Mouse (Mus musculus) heart, embryonic 13.5 days (tissue): ENCODE data around the gene Runx1. TPM values are rescaled to one million over a fixed set of nuclear protein-coding genes. Genes with fewer than 3 reads are reported as not detected.

Source experiments
- ATAC-seq: fragments of 200-750 bp; cut with Nextera tagmentation; 2 replicates; pipeline ENCODE4 v1.8.0; 2017; ENCODE audit warnings: moderate TSS enrichment; ENCODE audit not compliant: insufficient number of reproducible peaks, low FRiP score, low TSS enrichment; ENCODE audit errors: extremely low read depth
- H3K27ac ChIP-seq: fragments of 300-500 bp; sonication (generic); replicated peaks from 2 replicates; pipeline ENCODE4 v1.5.1; 2015; ENCODE audit warnings: moderate library complexity, mild to moderate bottlenecking, inconsistent platforms
- H3K27me3 ChIP-seq: fragments of 300-500 bp; sonication (generic); replicated peaks from 2 replicates; pipeline ENCODE4 v1.6.1; 2015; ENCODE audit warnings: mild to moderate bottlenecking, inconsistent platforms
- H3K36me3 ChIP-seq: fragments of 300-500 bp; sonication (generic); 2 replicates; pipeline ENCODE4 v1.6.1; 2015; ENCODE audit warnings: mild to moderate bottlenecking, inconsistent platforms
- H3K4me1 ChIP-seq: fragments of 300-500 bp; sonication (generic); 2 replicates; pipeline ENCODE4 v1.6.1; 2015; ENCODE audit warnings: inconsistent platforms
- H3K4me2 ChIP-seq: fragments of 300-500 bp; sonication (generic); 2 replicates; pipeline ENCODE4 v1.6.1; 2015; ENCODE audit warnings: inconsistent platforms, mild to moderate bottlenecking, moderate library complexity
- H3K4me3 ChIP-seq: fragments of 300-500 bp; sonication (generic); 2 replicates; pipeline ENCODE4 v1.5.1; 2015; ENCODE audit warnings: moderate library complexity, mild to moderate bottlenecking, inconsistent platforms
- H3K9ac ChIP-seq: fragments of 300-500 bp; sonication (generic); 2 replicates; pipeline ENCODE4 v1.6.1; 2015; ENCODE audit warnings: inconsistent platforms, mild to moderate bottlenecking, moderate library complexity
- H3K9me3 ChIP-seq: fragments of 300-500 bp; sonication (generic); 2 replicates; pipeline ENCODE4 v1.6.1; 2016; ENCODE audit warnings: inconsistent platforms
- WGBS: fragments of 180-500 bp; shearing (Covaris S2); methylation state at CpG from one replicate; pipeline ENCODE4 v1.1.7; 2015; ENCODE audit warnings: mixed read lengths; 5-methylcytosine and 5-hydroxymethylcytosine counted together
- polyA plus RNA-seq: library from polyadenylated mRNA; unstranded; fragments of >200 nt; fragmentation: Nextera tagmentation; extraction: Ambion mirVana; gene quantifications from 2 replicates; pipeline ENCODE4 v1.2.1, GENCODE M21; 2015

The Runx1 gene
- polyA plus RNA-seq, 1 experiment from 2014 or later = 1.1 TPM

GRCm38 (mm10) chr16:92767862-92768261 lies 58.1 kb downstream of the Runx1 start:
- no peak for ATAC-seq
- Histone ChIP-seq H3K27me3 (peaks cover 22% of the 10 kb centered on the region), H3K4me2 (no peak overlapping the region), H3K4me3 (no peak overlapping the region), H3K36me3 (no peaks in the 10 kb centered on the region), H3K4me1 (no peaks in the 10 kb centered on the region; the same call in 1 of the 2 replicates), H3K27ac (no peak overlapping the region), H3K9ac (no peak overlapping the region), H3K9me3 (no peaks in the 10 kb centered on the region)
- WGBS = 82% methylated on average over 4 of the region's 4 CpGs

- 87% methylated on average over 7 of the region's 7 CpGs for WGBS
These were observed 58.5 kb downstream of the Runx1 start for GRCm38 (mm10) chr16:92767423-92767822.

DNA sequence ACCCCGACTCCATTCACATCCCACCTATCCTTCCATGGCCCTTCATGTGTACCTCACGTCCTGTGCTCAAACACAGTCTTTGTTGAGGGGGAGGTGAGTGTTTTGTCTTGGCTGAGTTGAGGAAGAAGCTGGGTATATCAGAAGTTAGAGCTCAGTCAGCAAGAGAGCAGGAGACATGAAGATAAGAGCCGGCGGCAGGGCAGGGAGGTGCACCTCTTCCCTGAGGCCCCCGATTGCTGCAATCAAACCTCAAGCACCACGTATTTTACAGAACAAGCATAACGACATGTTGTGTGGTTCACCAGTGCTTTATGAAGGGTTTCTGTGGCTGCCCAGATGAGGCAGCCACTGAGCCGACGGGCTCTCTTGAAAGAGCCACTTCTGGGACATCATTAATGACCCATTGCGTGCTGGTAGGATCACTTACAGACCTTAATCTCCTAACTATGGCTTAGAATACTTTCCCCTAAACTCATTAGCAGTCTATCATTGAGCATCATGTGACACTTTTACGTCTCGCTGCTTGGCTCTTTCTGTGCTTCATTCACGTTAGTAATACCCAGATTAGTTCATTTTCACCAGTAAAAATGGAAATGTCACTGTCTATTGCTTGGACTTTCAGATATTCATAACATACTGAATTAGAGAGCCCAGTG lies 61.1 kb downstream of the Runx1 start:
- H3K9me3 ChIP-seq = no peaks in the 10 kb centered on the region
- peaks cover 18% of the 10 kb centered on the region for H3K4me1 ChIP-seq
- ATAC-seq = no peak
- H3K4me2 ChIP-seq = no peak overlapping the region
- H3K36me3 ChIP-seq = no peaks in the 10 kb centered on the region
- no peak overlapping the region for H3K9ac ChIP-seq
- WGBS = 59% methylated on average over 13 of the region's 13 CpGs
- no peak overlapping the region for H3K27ac ChIP-seq
- H3K4me3 ChIP-seq = no peak overlapping the region
- peaks cover 23% of the 10 kb centered on the region for H3K27me3 ChIP-seq

More at GRCm38 (mm10) chr16:92767423-92767822, 58.5 kb downstream of the Runx1 start:
- H3K27me3 ChIP-seq = peaks cover 24% of the 10 kb centered on the region
- peaks cover 3% of the 10 kb centered on the region for H3K4me1 ChIP-seq
- H3K36me3 ChIP-seq = no peaks in the 10 kb centered on the region
- no peak overlapping the region for H3K4me3 ChIP-seq
- H3K27ac ChIP-seq = no peak overlapping the region
- no peak overlapping the region for H3K9ac ChIP-seq
- no peaks in the 10 kb centered on the region for H3K9me3 ChIP-seq
- ATAC-seq = no peak
- H3K4me2 ChIP-seq = no peak overlapping the region

DNA sequence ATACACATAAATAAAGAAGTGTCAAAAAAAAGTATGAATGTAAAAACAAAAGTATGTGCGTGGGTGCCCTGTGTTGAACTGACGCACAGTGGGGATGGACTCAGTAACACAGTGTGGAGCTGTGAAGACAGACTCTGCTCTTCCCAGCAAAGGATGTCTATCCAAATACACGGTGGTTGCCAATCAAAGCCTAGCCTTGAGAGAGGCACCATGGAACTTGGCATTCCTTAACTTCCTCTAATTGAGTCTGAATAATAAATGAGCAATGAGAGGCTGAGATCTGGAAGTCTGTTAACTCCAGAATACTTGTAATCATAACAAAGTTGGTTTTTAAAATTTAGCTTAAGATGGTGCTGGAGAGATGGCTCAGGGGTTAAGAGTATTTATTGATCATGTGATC lies 62.3 kb downstream of the Runx1 start:
- Histone ChIP-seq H3K9ac (no peak overlapping the region), H3K4me3 (no peak overlapping the region), H3K27ac (no peak overlapping the region), H3K4me1 (peaks cover 18% of the 10 kb centered on the region), H3K9me3 (no peaks in the 10 kb centered on the region), H3K36me3 (no peaks in the 10 kb centered on the region), H3K4me2 (no peak overlapping the region), H3K27me3 (peaks cover 34% of the 10 kb centered on the region)
- ATAC-seq = no peak
- 85% methylated on average over 3 of the region's 3 CpGs for WGBS

DNA sequence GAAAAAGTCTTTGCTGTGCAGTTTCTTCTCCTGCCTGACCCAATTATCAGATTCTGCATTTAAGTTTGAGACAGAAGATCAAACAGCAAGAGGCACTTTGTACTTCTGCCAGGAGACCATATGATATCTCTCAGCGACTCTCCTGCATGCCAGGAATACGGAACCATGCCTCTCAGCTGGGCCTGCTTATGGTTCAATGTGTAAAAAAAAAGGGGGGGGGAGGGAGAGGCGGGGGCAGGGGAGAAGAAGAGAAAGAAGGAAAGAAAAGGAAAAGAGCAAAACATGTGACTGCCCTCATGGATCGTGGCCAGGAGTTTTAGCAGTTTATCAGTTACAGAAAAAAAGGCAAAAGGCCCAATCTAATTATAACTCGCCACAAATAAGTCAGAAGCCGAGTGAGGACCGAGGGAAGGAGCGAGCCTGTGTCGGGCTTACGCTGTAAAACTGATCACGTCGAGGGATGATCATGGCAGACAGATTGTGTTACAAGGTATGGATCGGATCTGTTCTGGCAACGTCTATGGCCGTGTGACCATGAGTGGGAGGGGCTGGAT lies 63.9 kb downstream of the Runx1 start:
- peak overlapping the region; percentile 20 for H3K9ac ChIP-seq
- H3K4me3 ChIP-seq = peak overlapping the region; percentile 26
- WGBS = 27% methylated on average over 15 of the region's 15 CpGs
- H3K9me3 ChIP-seq = no peaks in the 10 kb centered on the region
- no peak overlapping the region for H3K27ac ChIP-seq
- no peak for ATAC-seq
- peaks cover 18% of the 10 kb centered on the region for H3K4me1 ChIP-seq
- H3K4me2 ChIP-seq = peak overlapping the region; percentile 58
- no peaks in the 10 kb centered on the region for H3K36me3 ChIP-seq
- H3K27me3 ChIP-seq = peaks cover 35% of the 10 kb centered on the region

DNA sequence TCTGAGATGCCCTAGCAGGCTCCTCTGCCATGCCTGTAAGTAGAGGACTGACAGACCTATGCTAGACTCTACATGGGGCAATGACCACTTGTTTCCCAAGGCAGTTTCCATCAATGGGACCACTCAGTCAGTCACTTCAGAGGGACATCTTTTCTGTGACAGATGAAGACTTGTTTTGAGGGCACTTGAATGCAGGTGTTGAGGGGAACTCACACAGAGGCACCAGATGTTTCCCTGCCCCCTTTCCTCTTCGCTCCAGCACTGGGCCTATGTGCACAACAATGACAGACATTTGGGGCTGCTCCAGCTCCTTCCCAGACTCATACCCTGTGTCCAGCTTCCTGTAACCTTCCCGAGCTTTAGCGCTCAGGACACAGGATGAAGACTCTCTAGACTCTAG lies 65.9 kb downstream of the Runx1 start:
- Histone ChIP-seq H3K27me3 (peaks cover 31% of the 10 kb centered on the region), H3K27ac (no peak overlapping the region), H3K9ac (no peak overlapping the region), H3K36me3 (no peaks in the 10 kb centered on the region), H3K4me2 (no peak overlapping the region), H3K4me1 (peaks cover 18% of the 10 kb centered on the region), H3K9me3 (no peaks in the 10 kb centered on the region), H3K4me3 (no peak overlapping the region)
- WGBS = 87% methylated on average over 3 of the region's 3 CpGs
- no peak for ATAC-seq

DNA sequence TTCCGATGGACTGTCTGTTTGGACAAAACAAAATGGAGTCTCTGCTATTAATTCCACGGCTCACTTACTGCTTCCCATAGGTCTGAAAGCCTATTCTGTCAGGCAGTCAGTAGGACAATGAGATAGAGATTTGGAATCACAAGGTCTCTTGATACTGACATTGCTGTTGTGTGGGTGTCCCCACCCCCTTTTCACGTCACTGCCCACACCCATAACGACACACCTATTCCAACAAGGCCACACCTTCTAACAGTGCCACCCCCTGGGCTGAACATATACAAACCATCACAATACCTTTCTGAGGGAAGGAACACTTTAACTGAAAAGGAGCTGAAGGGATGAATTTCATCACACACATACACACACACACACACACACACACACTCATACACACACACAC lies 68.4 kb downstream of the Runx1 start:
- no peak overlapping the region for H3K4me2 ChIP-seq
- no peaks in the 10 kb centered on the region for H3K9me3 ChIP-seq
- no peak overlapping the region for H3K4me3 ChIP-seq
- ATAC-seq = no peak
- no peaks in the 10 kb centered on the region for H3K36me3 ChIP-seq
- WGBS = 75% methylated on average over 4 of the region's 4 CpGs
- H3K27ac ChIP-seq = no peak overlapping the region
- H3K27me3 ChIP-seq = peaks cover 27% of the 10 kb centered on the region
- peaks cover 16% of the 10 kb centered on the region for H3K4me1 ChIP-seq
- H3K9ac ChIP-seq = no peak overlapping the region

- H3K4me1 ChIP-seq = no peaks in the 10 kb centered on the region
- H3K4me2 ChIP-seq = no peak overlapping the region
- no peak for ATAC-seq
- no peaks in the 10 kb centered on the region for H3K36me3 ChIP-seq
- H3K9me3 ChIP-seq = no peaks in the 10 kb centered on the region
- peaks cover 29% of the 10 kb centered on the region for H3K27me3 ChIP-seq
- no peak overlapping the region for H3K9ac ChIP-seq
- no peak overlapping the region for H3K4me3 ChIP-seq
- 86% methylated on average over 3 of the region's 3 CpGs for WGBS
- H3K27ac ChIP-seq = no peak overlapping the region
These were observed 72.0 kb downstream of the Runx1 start for GRCm38 (mm10) chr16:92753944-92754343.

DNA sequence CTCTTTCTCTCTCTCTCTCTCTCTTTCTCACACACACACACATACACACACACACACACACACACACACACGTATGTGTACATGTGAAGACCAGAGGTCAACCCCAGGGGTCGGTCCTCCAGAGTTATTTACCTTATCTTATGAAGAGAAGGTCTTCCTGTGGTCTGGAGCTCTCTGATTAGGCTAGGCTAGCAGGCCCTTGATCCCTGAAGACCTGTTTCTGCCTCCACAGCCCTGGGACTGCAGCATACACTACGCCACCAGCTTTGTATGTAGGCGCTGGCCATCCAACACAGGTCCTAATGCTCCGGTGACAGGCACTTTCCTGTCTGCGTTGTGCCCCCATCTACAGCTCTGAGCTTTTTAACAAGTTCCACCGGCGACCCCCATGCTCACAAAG lies 72.8 kb downstream of the Runx1 start:
- Histone ChIP-seq H3K27ac (no peak overlapping the region), H3K9ac (no peak overlapping the region), H3K4me2 (no peak overlapping the region), H3K4me3 (no peak overlapping the region), H3K4me1 (no peaks in the 10 kb centered on the region), H3K27me3 (peaks cover 26% of the 10 kb centered on the region), H3K36me3 (no peaks in the 10 kb centered on the region), H3K9me3 (no peaks in the 10 kb centered on the region)
- no peak for ATAC-seq
- WGBS = 78% methylated on average over 8 of the region's 8 CpGs

- no peak for ATAC-seq
- peaks cover 49% of the 10 kb centered on the region for H3K27me3 ChIP-seq
- 47% methylated on average over 1 of the region's 1 CpGs for whole genome bisulfite sequencing
These were observed 77.7 kb downstream of the Runx1 start for GRCm38 (mm10) chr16:92748272-92748671.

GRCm38 (mm10) chr16:92747062-92747461 lies 78.9 kb downstream of the Runx1 start:
- Histone ChIP-seq H3K27me3 (peaks cover 54% of the 10 kb centered on the region), H3K4me3 (no peak overlapping the region), H3K27ac (no peak overlapping the region), H3K4me1 (peaks cover 9% of the 10 kb centered on the region), H3K4me2 (no peak overlapping the region), H3K9ac (no peak overlapping the region), H3K36me3 (no peaks in the 10 kb centered on the region), H3K9me3 (no peaks in the 10 kb centered on the region)
- 56% methylated on average over 2 of the region's 2 CpGs for WGBS
- ATAC-seq = no peak

More at GRCm38 (mm10) chr16:92748272-92748671, 77.7 kb downstream of the Runx1 start:
- Histone ChIP-seq H3K9me3 (no peaks in the 10 kb centered on the region), H3K4me3 (no peak overlapping the region), H3K4me1 (peaks cover 9% of the 10 kb centered on the region), H3K36me3 (no peaks in the 10 kb centered on the region), H3K27ac (no peak overlapping the region), H3K4me2 (no peak overlapping the region), H3K9ac (no peak overlapping the region)

- Histone ChIP-seq H3K36me3 (no peaks in the 10 kb centered on the region), H3K4me1 (peaks cover 9% of the 10 kb centered on the region), H3K4me3 (no peak overlapping the region), H3K9me3 (no peaks in the 10 kb centered on the region), H3K27ac (no peak overlapping the region), H3K27me3 (peaks cover 64% of the 10 kb centered on the region), H3K4me2 (no peak overlapping the region), H3K9ac (no peak overlapping the region)
- no peak for ATAC-seq
- 74% methylated on average over 3 of the region's 3 CpGs for WGBS
These were observed 80.7 kb downstream of the Runx1 start for GRCm38 (mm10) chr16:92745239-92745638.
